Mouse (Mus musculus) CD8-positive naive resting alpha-beta T cell, adult 2 months (primary cell): Measurements from ENCODE around the gene Arih2.

Experiments
- DNase-seq, 2 experiments: peaks; one replicate each; pipeline ENCODE4 v3.0.0; 2022; ENCODE audit warnings: low read depth in 2 of 2, low spot score in 2 of 2

Arih2 gene

DNA sequence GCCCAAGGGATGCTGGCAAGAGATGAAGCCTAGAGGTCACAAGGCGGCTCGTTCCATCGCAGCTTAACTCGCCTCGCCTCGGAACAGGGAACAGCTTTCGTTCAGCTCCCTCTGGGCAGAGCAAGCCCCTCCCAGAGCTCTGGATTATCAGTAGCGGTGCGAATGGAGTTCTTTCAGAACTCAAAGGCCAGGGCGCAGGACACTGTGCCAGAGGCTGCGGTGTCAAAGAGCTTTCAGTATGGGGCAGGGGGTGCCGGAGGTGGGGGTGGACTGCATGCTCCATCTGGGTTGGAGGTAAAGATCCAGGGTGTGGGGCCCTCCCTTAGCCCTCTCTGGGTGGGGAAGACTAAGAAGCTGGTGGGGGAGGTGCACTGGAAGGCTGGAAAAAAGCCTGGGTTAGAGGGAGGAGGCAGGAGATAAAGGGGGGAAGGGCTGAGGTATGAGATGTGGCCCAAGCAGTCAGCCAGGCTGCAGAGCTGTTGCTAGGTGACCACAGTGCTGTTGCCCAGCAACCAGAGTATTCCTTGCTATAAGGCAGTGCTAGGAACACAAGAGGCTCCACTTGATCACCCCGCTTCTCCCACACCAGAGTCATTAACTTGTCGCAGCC, 61.5 kb downstream of the Arih2 start:
- DNase-seq, result no peak

DNA sequence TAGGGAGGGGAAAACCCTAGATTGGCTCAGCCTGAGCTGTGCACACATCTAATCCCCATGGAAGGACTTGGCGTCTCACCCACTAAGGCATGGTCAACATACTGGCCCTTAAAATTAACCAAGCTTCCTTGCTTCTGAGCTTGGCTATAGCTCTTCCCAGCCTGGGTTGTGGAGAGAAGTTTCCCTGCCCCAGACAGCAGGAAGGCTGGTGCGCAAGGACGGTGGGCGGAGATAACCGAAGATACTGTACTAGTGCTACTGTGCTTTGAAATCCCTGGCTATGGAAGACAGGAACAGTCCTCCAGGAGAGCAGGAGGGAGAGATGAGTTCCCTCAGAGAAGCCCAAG, 69.9 kb downstream of the Arih2 start:
- no peak for DNase-seq

DNA sequence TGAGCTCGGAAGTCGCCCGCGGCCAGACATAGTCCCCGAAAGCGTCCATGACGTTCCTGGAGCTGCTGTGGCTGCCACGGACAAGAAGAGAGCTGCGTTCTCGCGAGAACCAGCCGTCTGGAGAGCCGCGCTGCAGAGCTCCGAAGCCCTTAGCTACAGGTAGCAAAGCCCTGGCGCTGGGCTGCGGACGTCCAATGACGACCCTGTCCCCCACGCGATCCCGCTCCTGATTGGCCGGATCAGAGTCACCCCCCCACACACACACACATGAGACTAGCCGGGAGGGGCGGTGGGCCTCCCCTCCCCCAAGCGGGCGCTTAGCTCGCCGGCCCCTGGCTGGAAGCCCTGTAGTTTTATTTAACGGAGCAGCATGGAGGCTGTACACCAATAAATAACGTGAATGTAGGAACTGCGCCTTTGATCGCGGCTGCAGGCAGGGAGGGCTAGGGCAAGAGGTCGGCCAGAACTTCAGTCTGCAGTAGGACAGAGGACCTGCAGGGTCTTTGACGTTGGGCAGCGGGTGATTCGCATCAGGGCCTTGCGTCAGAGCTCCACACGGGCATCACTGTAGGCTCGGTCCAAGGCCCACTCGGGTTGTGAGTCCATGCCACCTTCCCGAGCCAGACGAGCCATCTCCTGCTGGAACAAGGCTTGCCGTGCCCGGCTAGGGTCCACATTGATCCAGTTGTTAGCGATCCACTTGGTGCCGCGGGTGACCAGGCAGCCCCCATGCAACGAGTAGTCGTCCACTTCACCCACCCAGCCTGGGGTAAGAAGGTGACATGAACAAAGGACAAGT, 70.4 kb downstream of the Arih2 start, which contains the start of gene Wdr6:
Gene Wdr6, minus strand, starts transcription at position 195 of the 799 bp plus-strand sequence.
- peak; percentile 80 to 83 for DNase-seq

DNA sequence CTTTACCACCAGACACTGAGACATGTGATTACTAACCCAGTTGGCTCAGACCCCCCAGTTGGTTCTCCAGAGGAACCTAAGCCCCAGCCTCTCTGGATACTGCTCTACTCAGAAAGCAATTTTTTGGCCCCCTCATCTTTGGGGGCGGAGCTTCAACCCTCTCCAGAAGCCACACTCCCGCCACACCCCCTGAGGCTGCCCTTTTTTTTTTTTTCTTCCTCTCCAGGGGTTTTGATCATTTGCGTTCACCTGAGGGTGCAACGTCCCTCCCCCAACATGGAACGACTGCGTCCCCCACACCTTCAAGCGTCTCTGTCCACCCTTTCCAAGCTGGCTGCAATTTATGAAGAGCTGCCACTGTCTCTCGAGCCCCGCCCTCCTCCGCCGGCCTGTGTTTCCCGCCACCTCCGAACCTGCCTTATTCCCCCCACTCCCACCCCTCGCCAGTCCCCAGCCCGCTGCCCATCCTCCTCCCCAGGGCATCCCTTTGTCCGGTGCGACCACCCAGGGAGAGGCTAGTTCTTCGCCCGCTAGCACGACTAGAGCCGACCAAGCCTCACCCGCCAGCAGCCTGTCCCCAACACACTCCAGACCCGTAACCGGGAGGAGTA, 71.1 kb downstream of the Arih2 start:
- DNase-seq, result peak in 1 of 2 experiments; percentile 27

DNA sequence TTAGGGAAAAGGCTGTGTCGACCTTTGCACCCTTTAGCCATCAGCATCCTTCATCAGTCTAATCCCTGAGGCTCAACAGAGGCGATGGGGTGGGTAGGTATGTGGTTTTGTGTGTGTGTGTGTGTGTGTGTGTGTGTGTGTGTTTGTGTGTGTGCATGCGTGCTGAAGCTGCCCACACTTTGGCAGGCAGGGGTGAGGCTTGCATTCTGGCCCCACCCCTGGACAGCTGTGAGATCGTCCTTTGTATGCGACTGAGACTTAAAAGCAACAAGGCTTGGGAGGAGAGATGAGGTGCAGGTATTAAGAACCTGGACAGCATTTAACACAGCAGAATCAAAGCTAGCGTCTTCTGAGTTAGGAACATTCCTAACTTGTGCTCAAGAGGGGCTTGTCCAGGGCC, 72.2 kb downstream of the Arih2 start:
- DNase-seq, result no peak

DNA sequence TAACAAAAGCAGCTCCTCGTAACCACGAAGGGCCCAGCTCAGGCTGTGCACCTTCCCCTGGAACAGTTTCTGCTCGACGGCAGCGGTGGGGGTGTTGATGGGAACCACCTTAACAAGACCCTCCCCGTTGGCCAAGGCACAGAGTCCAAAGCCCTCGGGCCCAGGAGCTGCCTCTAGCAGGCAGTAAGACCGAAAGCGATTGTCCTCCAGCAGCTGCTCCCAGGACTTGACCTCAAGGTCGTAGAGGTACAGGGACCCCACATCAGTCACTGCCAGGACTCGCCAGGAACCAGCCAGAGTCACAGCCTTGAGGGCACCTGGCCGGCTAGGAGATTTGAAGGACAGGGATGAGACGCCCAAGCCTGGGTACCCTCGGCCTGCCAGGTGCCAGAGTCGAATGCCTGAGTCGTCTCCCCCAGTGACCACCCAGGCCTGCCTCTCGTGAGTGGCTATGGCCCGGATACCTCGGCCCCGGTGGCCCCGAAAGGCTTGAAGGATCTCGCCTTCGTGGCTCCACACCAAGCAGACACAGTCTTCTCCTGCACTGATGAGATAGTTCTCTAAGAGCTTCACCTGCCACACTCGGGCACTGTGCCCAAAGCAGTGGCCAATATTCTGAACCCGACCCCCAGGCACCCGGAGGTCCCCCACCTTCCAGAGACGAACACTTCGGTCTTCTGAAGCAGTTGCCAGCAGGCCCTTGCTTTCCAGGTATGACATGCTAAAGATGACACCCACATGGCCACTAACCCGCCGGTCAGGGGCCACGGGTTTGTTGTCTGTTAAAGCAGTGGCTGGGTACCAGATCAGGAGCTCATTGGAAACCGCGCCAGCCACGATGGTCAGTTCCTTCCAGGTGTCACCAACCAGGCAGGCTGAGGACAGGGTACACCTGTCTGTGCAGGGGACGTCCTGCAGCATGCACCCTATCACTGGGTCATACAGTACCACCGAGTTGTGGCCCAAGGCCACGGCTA, 73.6 kb downstream of the Arih2 start:
- DNase-seq, result no peak

DNA sequence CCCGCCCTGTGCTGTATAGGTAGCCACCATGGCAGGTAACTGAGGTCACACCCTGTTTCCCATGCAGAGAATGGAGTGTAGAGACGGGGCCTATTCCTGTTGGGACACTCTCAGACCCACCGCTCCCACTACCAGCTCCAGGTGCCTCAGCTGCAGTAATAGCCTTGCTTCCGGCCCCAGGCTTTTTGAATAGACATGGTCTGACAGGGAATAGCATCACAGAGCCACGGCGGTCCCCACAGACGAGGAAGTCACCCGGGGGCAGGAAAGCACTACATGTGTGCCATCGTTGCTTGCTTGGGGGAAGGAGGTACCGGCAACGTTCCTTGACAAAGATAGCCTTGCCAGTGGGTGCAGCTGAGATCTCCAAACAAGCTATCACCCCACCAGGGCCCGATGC, 74.3 kb downstream of the Arih2 start:
- no peak for DNase-seq

DNA sequence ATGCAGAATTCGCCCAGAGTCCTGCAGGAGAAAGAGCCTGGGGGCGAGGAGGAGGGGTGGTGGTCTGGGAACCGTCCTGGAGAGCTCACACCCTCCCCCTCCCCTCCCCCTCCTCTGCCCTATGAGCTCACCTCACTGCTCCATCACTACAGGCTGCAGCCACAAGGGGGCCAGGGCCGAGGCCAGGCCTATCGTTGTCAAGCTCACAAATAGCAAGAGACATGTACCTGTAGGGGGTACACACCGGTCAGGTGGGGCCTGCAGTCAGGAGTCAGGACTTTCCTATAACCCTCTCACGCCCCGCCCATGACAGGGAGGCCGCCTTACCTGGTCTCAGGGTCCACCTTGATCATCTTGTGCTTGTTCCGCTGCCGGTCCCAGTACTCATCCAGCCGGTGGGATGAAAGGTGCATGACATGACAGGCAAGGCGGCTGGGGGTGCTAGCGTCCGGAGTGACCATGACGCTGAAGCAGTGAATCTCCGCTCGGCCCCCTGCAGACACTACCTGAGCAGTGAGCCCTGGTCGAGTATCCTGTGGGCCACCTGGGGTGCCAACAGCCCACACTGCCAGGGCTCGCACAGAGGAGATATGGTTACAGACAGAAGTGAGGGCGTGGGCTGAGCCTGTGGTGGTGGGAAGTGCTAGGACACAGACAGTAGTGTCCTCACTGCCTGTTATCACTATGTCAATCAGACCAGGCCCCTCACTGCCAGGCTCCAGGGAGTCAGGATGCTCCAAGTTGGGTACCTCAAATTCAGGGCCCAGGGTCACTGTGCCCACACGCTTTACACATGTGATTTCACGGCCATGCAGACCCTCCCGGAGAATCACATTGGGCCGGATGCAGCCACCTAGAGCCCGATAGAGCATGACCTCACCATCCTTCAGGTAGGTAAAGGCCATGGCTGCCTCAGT, 75.2 kb downstream of the Arih2 start:
- DNase-seq, result peak in 1 of 2 experiments; percentile 56

DNA sequence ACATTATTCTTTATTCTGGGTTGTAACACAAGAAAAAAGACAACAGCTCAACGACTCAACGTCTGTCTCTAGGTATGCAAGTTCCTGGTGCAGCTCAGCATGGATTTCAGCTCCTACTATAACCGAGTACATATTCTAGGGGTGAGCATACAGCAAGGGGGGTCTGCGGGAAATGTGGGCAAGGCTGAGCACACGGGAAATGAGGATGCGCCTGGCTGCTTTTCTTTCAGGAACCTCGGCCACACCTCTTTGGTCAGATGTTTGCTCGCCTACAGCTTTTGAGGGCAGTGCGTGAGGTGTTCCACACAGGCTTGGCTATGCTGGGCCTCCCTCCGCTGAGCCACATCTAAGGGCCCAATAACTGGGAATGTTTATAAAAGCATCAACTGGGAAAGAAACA, 76.9 kb downstream of the Arih2 start:
- DNase-seq, result no peak

DNA sequence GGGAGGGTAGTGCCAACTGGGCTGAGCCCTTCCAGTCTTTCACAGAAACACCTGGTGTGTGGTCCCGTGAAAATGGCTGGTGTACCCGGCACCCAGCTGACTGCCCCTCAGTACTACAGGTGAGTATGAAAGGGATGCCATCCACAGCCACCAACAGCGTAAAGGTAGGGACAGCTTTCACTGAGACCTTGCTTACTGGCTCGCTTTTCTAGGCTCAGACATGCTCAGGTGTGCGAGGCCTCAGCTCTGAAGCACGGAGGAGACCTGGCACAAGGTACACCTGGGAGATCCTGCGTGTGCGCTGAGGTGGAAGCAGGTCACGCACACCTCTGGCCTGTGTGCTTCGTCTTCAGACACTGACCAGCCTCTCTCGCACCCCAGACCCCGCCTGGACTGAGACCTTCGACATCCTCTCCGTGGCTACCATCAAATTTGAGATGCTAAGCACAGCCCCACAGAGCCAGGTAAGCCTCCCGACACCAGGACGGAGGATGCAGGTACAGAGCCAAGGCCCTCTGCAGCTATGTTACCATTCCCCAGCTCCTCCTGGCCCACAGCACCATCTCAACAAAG, 77.7 kb downstream of the Arih2 start:
- no peak for DNase-seq

DNA sequence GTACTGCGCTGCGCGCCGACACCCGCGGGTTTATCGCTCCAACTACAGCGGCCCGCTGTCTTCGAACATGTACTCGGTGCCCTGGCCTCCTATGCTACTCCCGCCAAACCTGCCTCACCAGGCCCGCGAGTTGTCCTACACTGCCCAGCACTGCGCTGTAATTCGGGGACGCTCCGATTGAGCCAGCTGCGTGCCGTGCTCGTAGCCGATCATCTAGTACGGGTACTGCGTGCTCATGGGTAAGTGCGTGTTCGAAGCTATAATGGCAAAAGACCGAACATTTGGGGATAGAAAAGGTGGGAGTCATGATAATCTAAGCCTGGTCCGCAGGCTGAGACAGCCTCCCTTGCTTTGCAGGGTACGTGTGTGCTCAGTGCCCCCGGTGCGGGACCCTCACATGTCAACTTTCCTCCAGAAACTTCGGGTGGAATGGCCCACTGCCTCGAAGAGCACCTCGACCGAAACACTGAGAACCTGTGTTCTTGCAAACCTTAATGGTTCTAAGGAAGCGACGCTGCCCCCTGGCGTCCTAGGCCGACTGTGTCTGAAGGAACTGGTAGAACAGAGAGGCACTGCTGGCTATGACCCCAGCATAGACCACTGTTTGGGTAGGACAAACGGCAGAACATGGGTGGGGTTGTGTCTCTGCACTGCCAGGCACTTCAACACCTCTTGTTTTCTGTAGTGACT, 78.8 kb downstream of the Arih2 start:
- DNase-seq, result peak; percentile 78 to 87

DNA sequence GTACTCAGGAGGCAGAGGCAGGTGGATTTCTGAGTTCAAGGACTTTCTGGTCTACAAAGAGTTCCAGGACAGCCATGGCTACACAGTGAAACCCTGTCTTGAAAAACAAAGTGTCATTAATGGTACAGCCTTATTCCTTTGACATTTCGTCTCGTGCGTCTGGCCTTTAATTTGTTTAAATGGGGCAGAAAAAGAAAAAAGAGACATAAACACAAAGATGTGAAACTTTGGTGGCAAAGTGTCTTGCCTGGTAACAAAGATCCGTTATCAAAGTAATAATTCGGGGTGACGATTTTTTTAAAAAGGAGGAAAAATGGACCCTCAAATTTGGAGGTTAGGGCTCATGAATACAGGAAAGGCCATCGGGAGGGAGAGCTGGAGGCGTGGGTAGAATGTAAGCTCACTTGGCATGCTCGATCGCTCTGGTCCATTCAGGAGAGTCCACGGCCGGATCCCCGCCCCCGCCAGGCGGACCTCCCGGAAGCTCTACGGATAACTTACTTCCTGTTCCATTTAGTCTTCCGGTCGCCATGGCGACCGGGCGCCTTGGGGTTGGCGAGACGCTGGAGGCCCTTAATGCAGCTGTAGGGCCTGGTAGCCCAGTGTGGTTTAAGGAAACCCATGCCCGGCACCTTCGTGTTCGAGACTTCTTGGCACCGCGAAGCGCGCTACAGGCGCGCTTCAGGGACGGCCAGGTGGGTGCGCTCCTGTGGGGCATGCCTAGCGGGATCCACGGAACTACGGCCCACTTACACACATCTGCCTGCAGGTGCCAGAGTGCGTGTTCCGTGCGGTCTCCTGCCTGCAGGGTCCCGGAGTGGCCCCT, 79.6 kb downstream of the Arih2 start, which contains the start of gene Dalrd3:
Gene Dalrd3, plus strand, starts transcription at position 506 of the 826 bp plus-strand sequence.
- DNase-seq, result peak; percentile 66 to 76

DNA sequence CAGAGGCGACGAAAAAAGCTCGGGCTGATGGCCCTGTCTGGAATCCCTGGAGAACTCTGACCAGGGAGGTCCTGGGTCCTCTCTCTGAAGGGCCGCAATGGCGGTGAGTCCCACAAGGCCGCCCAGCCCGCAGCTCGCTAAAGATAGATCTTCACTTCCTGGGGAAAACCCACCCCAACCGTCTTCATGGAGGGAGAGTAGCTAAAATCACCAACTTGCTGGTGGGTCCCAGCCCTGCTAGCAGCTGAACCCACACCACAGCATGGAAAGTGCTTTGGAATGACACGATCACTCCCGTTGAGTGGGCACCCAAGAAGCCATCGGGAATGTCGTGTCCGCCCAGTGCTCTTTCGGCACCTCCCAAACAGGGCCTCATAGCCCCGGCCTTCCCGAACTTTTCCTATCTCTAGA, 80.7 kb downstream of the Arih2 start:
- DNase-seq, result no peak

DNA sequence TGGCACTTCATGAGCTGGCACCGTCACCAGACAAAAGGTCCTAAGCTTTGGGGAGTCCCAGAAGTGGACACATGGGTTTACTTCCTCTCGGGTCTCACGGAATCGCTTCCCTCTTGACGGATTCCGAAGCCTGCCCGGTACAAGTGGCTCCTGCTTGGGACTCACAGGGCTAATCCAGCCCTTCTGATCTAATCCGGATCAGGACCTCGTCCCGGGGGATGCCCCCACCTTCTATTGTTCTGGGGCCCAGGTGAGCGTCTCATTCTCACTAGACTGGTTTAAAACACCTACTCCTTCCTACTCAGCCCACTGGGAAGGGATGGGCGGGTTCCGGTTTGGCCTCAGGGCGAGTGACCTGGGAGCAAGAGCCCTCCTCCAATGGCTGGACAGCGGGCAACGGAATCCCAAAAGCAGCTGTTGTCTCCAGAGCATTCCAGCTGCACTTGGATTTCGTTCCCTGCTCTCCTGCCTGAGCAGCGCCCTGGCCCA, 81.2 kb downstream of the Arih2 start:
- no peak for DNase-seq

DNA sequence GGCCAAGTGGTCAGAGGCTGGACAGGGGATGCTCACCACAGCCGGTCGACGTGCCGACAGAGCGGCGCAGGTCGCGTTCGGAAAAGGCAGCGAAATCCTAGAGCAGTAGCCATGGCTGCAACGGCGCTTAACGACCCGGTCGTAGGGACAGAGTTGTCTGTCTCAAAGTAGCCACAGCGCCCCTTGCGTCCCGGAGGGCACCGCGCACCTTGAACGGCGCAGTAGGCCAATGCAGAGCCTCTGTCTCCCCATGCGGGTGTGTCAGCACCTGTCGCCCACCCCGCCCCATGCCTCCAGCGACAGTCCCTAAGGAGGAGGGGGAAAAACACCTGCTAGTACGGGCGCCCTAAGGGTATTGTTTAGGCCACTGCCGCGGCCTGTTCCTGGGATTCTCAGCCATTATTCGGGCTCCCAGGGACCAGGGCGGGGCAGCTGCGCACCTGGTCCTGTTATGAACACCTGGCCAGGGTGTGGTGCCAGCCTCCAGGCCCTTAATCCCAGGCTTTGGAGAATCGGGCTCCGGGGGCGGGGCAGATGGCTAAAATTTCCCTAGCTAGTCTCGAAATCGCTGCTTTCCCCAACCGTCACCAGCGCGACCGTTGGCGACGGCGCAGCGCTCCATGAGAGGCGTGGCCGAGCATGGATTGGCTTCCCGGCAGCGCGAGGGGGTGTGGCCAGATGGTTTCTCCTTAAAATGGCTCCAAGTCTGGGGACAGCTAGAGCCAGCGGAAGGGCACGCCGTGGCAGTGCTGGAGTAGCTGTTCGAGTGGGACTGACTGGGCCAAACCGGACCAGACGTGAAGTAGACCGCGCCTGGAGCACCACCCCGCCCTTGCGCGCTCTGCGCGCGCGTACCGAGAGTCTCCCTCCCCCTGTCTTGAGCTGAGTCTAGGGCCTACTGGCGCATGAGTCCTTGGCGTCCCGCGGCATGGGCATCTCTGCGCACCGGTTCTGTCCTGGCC, 82.1 kb downstream of the Arih2 start, which contains the start of gene Ndufaf3:
Gene Ndufaf3, minus strand, starts transcription at position 620 of the 962 bp plus-strand sequence.
- DNase-seq, result peak; percentile 94 to 98

DNA sequence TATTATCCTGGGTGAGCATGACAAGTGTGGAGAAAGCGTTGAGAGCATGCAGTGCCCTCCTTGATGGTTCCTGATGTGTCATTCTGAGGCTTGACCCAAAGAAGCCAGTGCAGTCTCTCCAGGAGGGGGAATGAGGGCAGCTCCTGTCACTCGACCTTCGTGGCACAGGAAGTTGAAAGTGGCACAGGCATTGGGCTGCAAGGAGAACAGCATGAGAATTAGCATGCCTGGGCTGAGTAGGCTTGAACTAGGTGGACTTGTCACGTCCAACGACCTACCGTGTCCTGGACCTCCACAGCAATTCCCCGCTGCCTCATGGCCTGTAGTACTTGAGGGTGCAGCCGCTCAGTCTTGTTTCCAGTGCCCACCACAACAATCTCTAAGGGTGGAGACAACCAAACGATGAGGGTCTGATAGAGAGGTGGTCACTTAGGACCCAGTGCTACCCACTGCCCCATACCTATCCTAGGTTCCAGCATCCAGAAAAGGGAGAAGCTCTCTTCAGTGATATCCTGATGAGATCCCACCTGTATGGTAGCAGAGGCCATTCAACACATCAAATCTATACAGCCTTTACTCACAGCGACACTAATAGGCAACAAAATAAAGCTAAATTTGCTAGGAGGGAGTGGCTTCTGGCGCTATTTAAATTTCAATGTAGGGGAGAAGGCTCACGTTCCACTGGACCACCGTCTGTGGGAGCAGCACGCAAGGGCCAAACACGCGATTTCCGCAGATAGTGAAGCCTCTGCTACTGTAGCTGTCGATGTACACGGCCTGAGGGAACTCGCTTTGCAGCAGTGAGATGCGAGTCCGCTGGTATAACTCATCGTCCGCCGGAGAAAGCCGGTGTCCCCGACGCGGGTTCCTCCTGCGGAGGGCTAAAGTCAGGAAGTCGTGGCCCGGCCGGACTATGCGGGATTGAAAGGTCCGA, 83.0 kb downstream of the Arih2 start:
- no peak for DNase-seq
